Mouse (Mus musculus): ENCODE measurements around the gene Pitpnm1.

- no peak for TF ChIP-seq CTCF (IDR thresholded peaks at IDR 0.05; ENCODE audit: borderline replicate concordance, insufficient read depth, low read depth, low read length)
- TF ChIP-seq POLR2A (IDR thresholded peaks at IDR 0.05; ENCODE audit: borderline replicate concordance, insufficient read depth, low read length), result no peak
Measured at GRCm38 (mm10) chr19:4155223-4156072, 55.6 kb downstream of the Pitpnm1 start.
